Mouse (Mus musculus): ENCODE measurements around the gene Ube2g1. TPM values are rescaled to one million over a fixed set of nuclear protein-coding genes. Genes with fewer than 3 reads are reported as not detected.

The Ube2g1 gene
- polyA plus RNA-seq, 1 experiment from 2014 or later: 96.3 TPM

GRCm38 (mm10) chr11:72615931-72616330 lies 8.8 kb downstream of the Ube2g1 start:
- 95% methylated on average over 3 of the region's 4 CpGs for WGBS
- no peaks in the 10 kb centered on the region for H3K36me3 ChIP-seq (ENCODE audit: control insufficient read depth, insufficient read depth, low read length)
- H3K9me3 ChIP-seq (ENCODE audit: control insufficient read depth, low read length): no peaks in the 10 kb centered on the region
- ATAC-seq (ENCODE audit: insufficient number of reproducible peaks, low FRiP score, low TSS enrichment, low read depth): no peak
- H3K4me1 ChIP-seq (ENCODE audit: control insufficient read depth, insufficient read depth, low read length): no peaks in the 10 kb centered on the region
- H3K4me2 ChIP-seq (ENCODE audit: low read depth, severe bottlenecking): no peak overlapping the region
- no peak overlapping the region for H3K4me3 ChIP-seq (ENCODE audit: low read depth, low read length)
- no peak for DNase-seq (ENCODE audit: low spot score)
- H3K9ac ChIP-seq (ENCODE audit: low read length): no peak overlapping the region
- H3K27me3 ChIP-seq (ENCODE audit: control insufficient read depth, insufficient read depth, low read length): no peaks in the 10 kb centered on the region
- H3K27ac ChIP-seq (replicated peaks; ENCODE audit: low read depth, low read length): no peak overlapping the region

DNA sequence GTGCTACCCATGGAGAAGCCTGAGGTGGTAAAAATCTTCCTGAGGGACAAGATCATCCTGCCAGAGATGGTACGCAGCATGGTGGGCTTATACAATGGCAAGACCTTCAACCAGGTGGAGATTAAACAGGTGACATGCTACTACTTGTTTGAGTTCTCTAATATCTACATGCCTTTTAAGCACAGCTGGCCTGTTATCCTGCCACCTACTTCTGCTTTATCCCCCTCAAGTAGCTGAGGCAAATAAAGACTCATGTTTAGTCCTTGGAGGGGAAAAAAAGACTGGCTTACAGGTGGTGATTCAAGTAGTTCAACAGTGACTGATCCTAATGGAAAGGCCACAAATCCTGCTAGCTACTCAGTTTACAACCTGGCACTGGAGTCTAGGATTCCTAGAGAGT lies 11.4 kb downstream of the Ube2g1 start:
- Histone ChIP-seq H3K4me1 (ENCODE audit: control insufficient read depth, insufficient read depth, low read length) (no peaks in the 10 kb centered on the region), H3K27me3 (ENCODE audit: control insufficient read depth, insufficient read depth, low read length) (no peaks in the 10 kb centered on the region), H3K9ac (ENCODE audit: low read length) (no peak overlapping the region), H3K27ac (replicated peaks; ENCODE audit: low read depth, low read length) (no peak overlapping the region), H3K4me3 (ENCODE audit: low read depth, low read length) (no peak overlapping the region), H3K9me3 (ENCODE audit: control insufficient read depth, low read length) (no peaks in the 10 kb centered on the region), H3K4me2 (ENCODE audit: low read depth, severe bottlenecking) (no peak overlapping the region), H3K36me3 (ENCODE audit: control insufficient read depth, insufficient read depth, low read length) (no peaks in the 10 kb centered on the region)
- DNase-seq (ENCODE audit: low spot score) (no peak), ATAC-seq (ENCODE audit: insufficient number of reproducible peaks, low FRiP score, low TSS enrichment, low read depth) (no peak)
- WGBS: 100% methylated on average over 1 of the region's 1 CpGs

DNA sequence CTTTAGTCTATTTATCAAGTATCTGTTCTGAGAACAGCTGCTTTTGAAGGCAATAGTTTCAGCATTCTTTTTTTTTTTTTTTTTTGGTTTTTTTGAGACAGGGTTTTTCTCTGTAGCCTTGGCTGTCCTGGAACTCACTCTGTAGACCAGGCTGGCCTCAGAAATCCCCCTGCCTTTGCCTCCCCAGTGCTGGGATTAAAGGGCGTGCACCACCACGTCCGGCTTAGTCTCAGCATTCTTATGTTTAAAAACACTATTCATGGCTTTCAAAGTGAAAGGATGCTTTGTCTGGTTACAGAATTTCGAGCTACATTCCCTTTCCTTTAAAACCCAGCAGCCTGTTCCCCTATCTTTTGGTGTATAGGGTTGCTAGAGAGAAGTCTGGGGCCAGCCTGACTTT lies 35.6 kb downstream of the Ube2g1 start:
- H3K4me3 ChIP-seq (ENCODE audit: low read depth, low read length): no peak overlapping the region
- ATAC-seq (ENCODE audit: insufficient number of reproducible peaks, low FRiP score, low TSS enrichment, low read depth) (no peak), DNase-seq (ENCODE audit: low spot score) (no peak)
- WGBS: 70% methylated on average over 4 of the region's 4 CpGs
- H3K4me1 ChIP-seq (ENCODE audit: control insufficient read depth, insufficient read depth, low read length): no peaks in the 10 kb centered on the region
- H3K9me3 ChIP-seq (ENCODE audit: control insufficient read depth, low read length): no peaks in the 10 kb centered on the region
- H3K27me3 ChIP-seq (ENCODE audit: control insufficient read depth, insufficient read depth, low read length): no peaks in the 10 kb centered on the region
- H3K27ac ChIP-seq (replicated peaks; ENCODE audit: low read depth, low read length): no peak overlapping the region
- H3K9ac ChIP-seq (ENCODE audit: low read length): no peak overlapping the region
- no peak overlapping the region for H3K4me2 ChIP-seq (ENCODE audit: low read depth, severe bottlenecking)
- H3K36me3 ChIP-seq (ENCODE audit: control insufficient read depth, insufficient read depth, low read length): no peaks in the 10 kb centered on the region

- no peaks in the 10 kb centered on the region for H3K27me3 ChIP-seq (ENCODE audit: control insufficient read depth, insufficient read depth, low read length)
- H3K4me1 ChIP-seq (ENCODE audit: control insufficient read depth, insufficient read depth, low read length): no peaks in the 10 kb centered on the region
- no peaks in the 10 kb centered on the region for H3K36me3 ChIP-seq (ENCODE audit: control insufficient read depth, insufficient read depth, low read length)
- H3K9me3 ChIP-seq (ENCODE audit: control insufficient read depth, low read length): no peaks in the 10 kb centered on the region
- no peak overlapping the region for H3K4me2 ChIP-seq (ENCODE audit: low read depth, severe bottlenecking)
- no peak overlapping the region for H3K9ac ChIP-seq (ENCODE audit: low read length)
- no peak for ATAC-seq (ENCODE audit: insufficient number of reproducible peaks, low FRiP score, low TSS enrichment, low read depth)
- no peak for DNase-seq (ENCODE audit: low spot score)
- no peak overlapping the region for H3K4me3 ChIP-seq (ENCODE audit: low read depth, low read length)
- no peak overlapping the region for H3K27ac ChIP-seq (replicated peaks; ENCODE audit: low read depth, low read length)
- 91% methylated on average over 5 of the region's 5 CpGs for WGBS
These were observed 38.3 kb downstream of the Ube2g1 start for GRCm38 (mm10) chr11:72645386-72645785.

DNA sequence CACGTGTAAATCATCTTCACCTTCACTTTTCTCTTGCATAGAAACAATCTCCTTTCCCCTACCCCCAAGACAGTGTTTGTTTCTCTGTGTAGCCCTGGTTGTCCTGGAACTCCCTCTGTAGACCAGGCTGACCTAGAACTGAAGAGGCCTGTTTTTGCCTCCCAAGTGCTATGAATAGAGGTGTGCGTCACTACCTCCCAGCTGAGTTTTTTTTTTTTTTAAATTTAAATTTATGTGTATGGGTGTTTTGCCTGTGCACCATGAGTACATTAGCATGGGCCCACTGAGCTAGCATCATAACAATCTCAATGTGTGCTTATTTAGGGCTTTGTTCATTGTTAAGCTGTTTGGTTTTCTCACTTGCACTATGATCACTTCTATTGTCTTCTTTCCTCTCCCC lies 43.3 kb downstream of the Ube2g1 start:
- 83% methylated on average over 2 of the region's 2 CpGs for WGBS

DNA sequence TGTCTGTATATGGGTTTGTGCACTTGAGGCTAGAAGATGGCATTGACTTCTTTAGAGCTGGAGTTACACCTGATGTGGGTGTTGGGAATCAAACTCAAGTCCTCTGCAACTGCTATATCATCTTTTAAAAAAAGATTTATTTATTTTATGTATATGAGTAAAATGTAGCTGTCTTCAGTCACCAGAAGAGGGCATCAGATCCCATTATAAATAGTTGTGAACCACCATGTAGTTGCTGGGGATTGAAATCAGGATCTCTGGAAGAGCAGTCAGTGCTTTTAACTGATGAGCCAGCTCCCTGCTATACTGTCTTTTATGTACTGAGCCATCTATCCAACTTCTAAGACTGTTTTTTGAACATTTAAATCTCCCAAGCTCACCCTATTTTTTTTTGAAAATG lies 52.8 kb downstream of the Ube2g1 start:
- Histone ChIP-seq H3K4me2 (ENCODE audit: low read depth, severe bottlenecking) (no peak overlapping the region), H3K9me3 (ENCODE audit: control insufficient read depth, low read length) (no peaks in the 10 kb centered on the region), H3K36me3 (ENCODE audit: control insufficient read depth, insufficient read depth, low read length) (no peaks in the 10 kb centered on the region), H3K4me1 (ENCODE audit: control insufficient read depth, insufficient read depth, low read length) (no peaks in the 10 kb centered on the region), H3K27ac (replicated peaks; ENCODE audit: low read depth, low read length) (no peak overlapping the region), H3K4me3 (ENCODE audit: low read depth, low read length) (no peak overlapping the region), H3K27me3 (ENCODE audit: control insufficient read depth, insufficient read depth, low read length) (no peaks in the 10 kb centered on the region), H3K9ac (ENCODE audit: low read length) (no peak overlapping the region)
- no peak for ATAC-seq (ENCODE audit: insufficient number of reproducible peaks, low FRiP score, low TSS enrichment, low read depth)
- DNase-seq (ENCODE audit: low spot score): no peak

More for the DNA sequence above, 43.3 kb downstream of the Ube2g1 start:
- Histone ChIP-seq H3K4me1 (ENCODE audit: control insufficient read depth, insufficient read depth, low read length) (no peaks in the 10 kb centered on the region), H3K27me3 (ENCODE audit: control insufficient read depth, insufficient read depth, low read length) (no peaks in the 10 kb centered on the region), H3K27ac (replicated peaks; ENCODE audit: low read depth, low read length) (no peak overlapping the region), H3K9me3 (ENCODE audit: control insufficient read depth, low read length) (no peaks in the 10 kb centered on the region), H3K4me3 (ENCODE audit: low read depth, low read length) (no peak overlapping the region), H3K4me2 (ENCODE audit: low read depth, severe bottlenecking) (no peak overlapping the region), H3K9ac (ENCODE audit: low read length) (no peak overlapping the region), H3K36me3 (ENCODE audit: control insufficient read depth, insufficient read depth, low read length) (no peaks in the 10 kb centered on the region)
- DNase-seq (ENCODE audit: low spot score): no peak
- ATAC-seq (ENCODE audit: insufficient number of reproducible peaks, low FRiP score, low TSS enrichment, low read depth): no peak

DNA sequence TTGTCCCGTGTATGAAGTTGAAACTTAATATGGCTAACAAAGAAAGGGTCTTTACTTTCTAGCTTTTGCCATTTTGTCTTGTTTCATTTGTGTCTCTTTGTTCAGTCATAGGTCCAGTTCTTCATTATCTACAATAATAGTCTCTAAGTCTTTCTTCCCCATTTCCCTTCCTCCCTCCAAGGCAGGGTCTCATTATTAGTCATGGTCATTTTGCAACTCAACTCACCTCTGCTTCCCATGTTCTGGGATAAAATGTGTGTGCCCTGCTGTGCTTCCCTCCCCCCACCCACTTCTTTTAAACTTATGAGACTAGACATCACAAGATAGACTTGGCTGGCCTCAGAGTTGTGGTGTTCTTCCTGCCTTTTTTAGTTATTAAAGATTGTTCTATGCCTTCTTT lies 53.3 kb downstream of the Ube2g1 start:
- H3K27me3 ChIP-seq (ENCODE audit: control insufficient read depth, insufficient read depth, low read length): no peaks in the 10 kb centered on the region
- DNase-seq (ENCODE audit: low spot score) (no peak), ATAC-seq (ENCODE audit: insufficient number of reproducible peaks, low FRiP score, low TSS enrichment, low read depth) (no peak)
- H3K9me3 ChIP-seq (ENCODE audit: control insufficient read depth, low read length): no peaks in the 10 kb centered on the region
- no peak overlapping the region for H3K9ac ChIP-seq (ENCODE audit: low read length)
- no peaks in the 10 kb centered on the region for H3K4me1 ChIP-seq (ENCODE audit: control insufficient read depth, insufficient read depth, low read length)
- no peaks in the 10 kb centered on the region for H3K36me3 ChIP-seq (ENCODE audit: control insufficient read depth, insufficient read depth, low read length)
- H3K27ac ChIP-seq (replicated peaks; ENCODE audit: low read depth, low read length): no peak overlapping the region
- H3K4me3 ChIP-seq (ENCODE audit: low read depth, low read length): no peak overlapping the region
- no peak overlapping the region for H3K4me2 ChIP-seq (ENCODE audit: low read depth, severe bottlenecking)
- WGBS: 94% methylated on average over 1 of the region's 1 CpGs

- Histone ChIP-seq H3K9ac (ENCODE audit: low read length) (no peak overlapping the region), H3K9me3 (ENCODE audit: control insufficient read depth, low read length) (no peaks in the 10 kb centered on the region), H3K36me3 (ENCODE audit: control insufficient read depth, insufficient read depth, low read length) (no peaks in the 10 kb centered on the region), H3K4me1 (ENCODE audit: control insufficient read depth, insufficient read depth, low read length) (no peaks in the 10 kb centered on the region), H3K27ac (replicated peaks; ENCODE audit: low read depth, low read length) (no peak overlapping the region), H3K27me3 (ENCODE audit: control insufficient read depth, insufficient read depth, low read length) (no peaks in the 10 kb centered on the region), H3K4me3 (ENCODE audit: low read depth, low read length) (no peak overlapping the region), H3K4me2 (ENCODE audit: low read depth, severe bottlenecking) (no peak overlapping the region)
- 96% methylated on average over 4 of the region's 4 CpGs for WGBS
- ATAC-seq (ENCODE audit: insufficient number of reproducible peaks, low FRiP score, low TSS enrichment, low read depth): no peak
- no peak for DNase-seq (ENCODE audit: low spot score)
These were observed 57.6 kb downstream of the Ube2g1 start for GRCm38 (mm10) chr11:72664641-72665040.

DNA sequence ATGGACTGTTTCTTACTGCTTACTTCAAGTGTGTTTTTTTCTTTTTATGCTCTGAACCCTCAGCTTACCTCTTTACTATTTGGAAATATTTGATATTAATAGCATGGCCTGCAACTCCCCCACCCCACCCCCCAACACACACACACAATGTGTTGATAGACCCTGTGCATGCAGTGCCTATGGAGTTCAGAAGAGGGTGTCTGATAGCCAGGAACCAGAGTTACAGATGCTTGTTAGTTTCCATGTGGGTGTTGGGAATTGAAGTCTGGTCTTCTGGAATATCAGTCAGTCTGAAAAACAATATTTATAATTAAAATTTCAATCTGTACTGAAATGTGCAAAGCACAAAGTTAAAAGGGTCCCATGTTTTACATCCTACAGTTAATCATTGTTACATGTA lies 63.6 kb downstream of the Ube2g1 start:
- no peaks in the 10 kb centered on the region for H3K4me1 ChIP-seq (ENCODE audit: control insufficient read depth, insufficient read depth, low read length)
- no peaks in the 10 kb centered on the region for H3K9me3 ChIP-seq (ENCODE audit: control insufficient read depth, low read length)
- DNase-seq (ENCODE audit: low spot score) (no peak), ATAC-seq (ENCODE audit: insufficient number of reproducible peaks, low FRiP score, low TSS enrichment, low read depth) (no peak)
- H3K27ac ChIP-seq (replicated peaks; ENCODE audit: low read depth, low read length): no peak overlapping the region
- no peaks in the 10 kb centered on the region for H3K27me3 ChIP-seq (ENCODE audit: control insufficient read depth, insufficient read depth, low read length)
- H3K9ac ChIP-seq (ENCODE audit: low read length): no peak overlapping the region
- no peaks in the 10 kb centered on the region; the same call in 1 of the 2 replicates for H3K36me3 ChIP-seq (ENCODE audit: control insufficient read depth, insufficient read depth, low read length)
- H3K4me3 ChIP-seq (ENCODE audit: low read depth, low read length): no peak overlapping the region
- no peak overlapping the region for H3K4me2 ChIP-seq (ENCODE audit: low read depth, severe bottlenecking)
